Mouse (Mus musculus) heart, embryonic 10.5 days (tissue): ENCODE data around the gene Zfp965. TPM values are rescaled to one million over a fixed set of nuclear protein-coding genes. Genes with fewer than 3 reads are reported as not detected.
"Not testable (repeated sequence)": the region's sequence is repeated elsewhere in the genome, so short reads cannot be mapped to it uniquely, and the experiment has no call there.

Experiments
- DNase-seq: peaks from one replicate; pipeline ENCODE4 v3.0.0-alpha.2; 2017; ENCODE audit warnings: low spot score
- H3K27ac ChIP-seq: fragments of 300-500 bp; sonication (generic); 2 replicates; pipeline ENCODE4 v1.5.1; 2016; ENCODE audit warnings: mild to moderate bottlenecking
- H3K27me3 ChIP-seq: fragments of 300-500 bp; sonication (generic); 2 replicates; pipeline ENCODE4 v1.6.1; 2016; ENCODE audit warnings: mild to moderate bottlenecking; ENCODE audit not compliant: poor library complexity, insufficient read depth, severe bottlenecking
- H3K36me3 ChIP-seq: fragments of 300-500 bp; sonication (generic); 2 replicates; pipeline ENCODE4 v1.6.1; 2016; ENCODE audit warnings: mild to moderate bottlenecking, moderate library complexity
- H3K4me1 ChIP-seq: fragments of 300-500 bp; sonication (generic); 2 replicates; pipeline ENCODE4 v1.6.1; 2016; ENCODE audit warnings: mild to moderate bottlenecking
- H3K4me3 ChIP-seq: fragments of 300-500 bp; sonication (generic); 2 replicates; pipeline ENCODE4 v1.5.1; 2016; ENCODE audit warnings: mild to moderate bottlenecking, moderate library complexity
- H3K9me3 ChIP-seq: fragments of 300-500 bp; sonication (generic); 2 replicates; pipeline ENCODE4 v1.6.1; 2016; ENCODE audit warnings: mild to moderate bottlenecking, moderate library complexity
- WGBS: fragments of 180-500 bp; shearing (Covaris S2); methylation state at CpG from one replicate; pipeline ENCODE4 v1.1.7; 2016; 5-methylcytosine and 5-hydroxymethylcytosine counted together
- polyA plus RNA-seq: library from polyadenylated mRNA; unstranded; fragments of >200 nt; fragmentation: Nextera tagmentation; extraction: Ambion mirVana; gene quantifications from 2 replicates; pipeline ENCODE4 v1.2.1, GENCODE M21; 2016

The Zfp965 gene
- 8.1 and 9.5 TPM in 2 replicates for polyA plus RNA-seq

DNA sequence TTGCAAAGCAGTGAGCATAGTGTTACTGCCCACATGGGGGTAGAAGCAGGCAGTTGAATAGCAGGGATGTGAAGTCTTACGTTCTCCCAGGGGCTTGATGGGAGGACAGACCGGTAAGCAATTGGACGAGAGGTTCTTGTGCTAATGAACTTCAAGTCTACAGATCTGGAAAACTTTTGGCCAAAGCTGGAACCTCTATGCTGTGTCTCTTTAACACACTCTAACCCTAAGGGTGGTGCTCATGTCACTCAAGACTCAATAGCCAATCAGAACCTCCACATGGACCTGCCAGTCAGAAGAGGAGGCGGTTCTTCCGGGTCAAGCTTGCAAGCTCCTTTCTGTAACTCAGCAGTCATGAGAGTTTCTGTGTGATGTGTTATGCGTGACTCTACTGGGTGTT is at the start of gene Zfp965:
Gene Zfp965 (plus strand): TSS at position 301 of the 400 bp plus-strand sequence.
- H3K4me1 ChIP-seq, H3K4me3 ChIP-seq, H3K27ac ChIP-seq, H3K9me3 ChIP-seq, H3K36me3 ChIP-seq, DNase-seq, H3K27me3 ChIP-seq: not testable (repeated sequence)
- WGBS = no CpG with 5 or more reads among the region's 6 CpGs

DNA sequence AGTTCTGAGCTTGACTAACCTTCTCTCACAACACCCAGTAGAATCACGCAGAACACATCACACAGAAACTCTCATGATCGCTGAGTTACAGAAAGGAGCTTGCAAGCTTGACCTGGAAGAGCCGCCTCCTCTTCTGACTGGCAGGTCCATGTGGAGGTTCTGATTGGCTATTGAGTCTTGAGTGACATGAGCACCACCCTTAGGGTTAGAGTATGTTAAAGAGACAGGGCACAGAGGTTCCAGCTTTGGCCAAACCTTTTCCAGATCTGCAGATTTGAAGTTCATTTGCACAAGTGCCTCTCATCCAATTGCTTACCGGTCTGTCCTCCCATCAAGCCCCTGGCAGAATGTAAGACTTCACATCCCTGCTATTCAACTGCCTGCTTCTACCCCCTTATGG is 34.1 kb upstream of the Zfp965 start, which contains the start of gene Gm4724:
Gene Gm4724 (minus strand): TSS at position 101 of the 400 bp plus-strand sequence.
- not testable (repeated sequence) for H3K27ac ChIP-seq, DNase-seq, H3K27me3 ChIP-seq, H3K4me1 ChIP-seq, H3K4me3 ChIP-seq, H3K36me3 ChIP-seq, H3K9me3 ChIP-seq
- WGBS = no CpG with 5 or more reads among the region's 4 CpGs

Other genes with a start within 250 kb of the Zfp965 start
- gene Gm14440, start 194.9 kb upstream of the Zfp965 start, polyA plus RNA-seq = 3.3 TPM in 1 of 2 replicates, not detected in the other
- gene Gm4631, start 131.8 kb upstream of the Zfp965 start, polyA plus RNA-seq = 12.6 and 14.6 TPM in 2 replicates
- 4.8 and 6.1 TPM in 2 replicates for gene Zfp968, start 97.5 kb upstream of the Zfp965 start, polyA plus RNA-seq
- gene Gm4724, start 34.2 kb upstream of the Zfp965 start, polyA plus RNA-seq = 19.8 TPM in 2 replicates
- not detected in 2 replicates for gene Gm11007, start 174.0 kb downstream of the Zfp965 start, polyA plus RNA-seq
- 16.0 and 18.8 TPM in 2 replicates for gene Zfp969, start 233.7 kb downstream of the Zfp965 start, polyA plus RNA-seq